Mouse (Mus musculus): ENCODE measurements around the gene Crxos.

Gene Crxos

DNA sequence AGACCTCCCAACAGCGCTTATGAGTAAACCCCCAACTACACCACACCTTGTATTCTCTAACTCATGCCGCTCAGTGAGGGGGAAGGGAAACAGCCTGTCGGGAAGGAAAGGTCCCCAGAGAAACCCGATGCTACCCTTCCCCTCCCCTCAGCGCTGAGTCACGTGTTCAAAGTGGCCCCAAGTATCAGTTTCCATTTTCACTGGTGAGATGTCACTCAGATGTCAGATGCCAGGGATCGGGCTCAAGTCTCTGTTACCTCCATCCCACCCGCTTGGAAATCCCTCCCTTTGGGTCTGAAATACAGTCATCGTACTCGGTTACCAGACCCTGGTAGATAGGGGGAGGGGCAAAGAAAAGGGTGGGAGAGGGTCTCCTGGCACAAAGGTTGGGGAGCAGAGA lies 39.4 kb downstream of the Crxos start:
- DNase-seq (ENCODE audit: low spot score in 2 of 2), result peak; percentile 34 to 47

DNA sequence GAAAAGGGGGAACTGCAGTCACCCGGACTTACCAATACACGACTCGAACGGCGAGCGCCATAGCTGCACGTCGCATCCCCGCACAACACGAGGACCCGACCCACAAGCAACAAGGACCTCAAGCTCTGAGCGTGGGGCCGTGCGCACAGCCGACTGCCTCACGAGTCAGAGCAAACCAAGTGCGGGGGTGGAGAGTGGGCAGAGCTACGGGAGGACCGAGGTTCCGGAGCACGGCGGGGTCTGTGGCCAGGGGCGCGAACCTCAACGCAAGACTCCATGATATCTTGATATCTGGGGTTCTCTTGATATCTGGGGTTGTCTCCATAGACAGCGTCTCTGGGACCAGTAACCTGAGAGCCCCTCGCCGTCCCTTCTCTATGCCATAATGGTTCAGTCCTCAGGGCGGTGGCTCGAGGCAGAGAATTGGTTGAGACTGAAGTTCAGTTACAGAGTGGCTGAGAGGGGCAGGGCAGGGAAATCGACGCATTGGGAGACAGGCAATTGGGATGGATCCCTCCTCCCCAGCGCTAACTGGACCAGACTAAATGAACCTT lies 39.9 kb downstream of the Crxos start, which contains the start of gene Selenow:
Gene Selenow (minus strand): TSS at position 183 of the 554 bp plus-strand sequence.
- DNase-seq (ENCODE audit: low spot score in 2 of 2), result peak; percentile 87 to 92

DNA sequence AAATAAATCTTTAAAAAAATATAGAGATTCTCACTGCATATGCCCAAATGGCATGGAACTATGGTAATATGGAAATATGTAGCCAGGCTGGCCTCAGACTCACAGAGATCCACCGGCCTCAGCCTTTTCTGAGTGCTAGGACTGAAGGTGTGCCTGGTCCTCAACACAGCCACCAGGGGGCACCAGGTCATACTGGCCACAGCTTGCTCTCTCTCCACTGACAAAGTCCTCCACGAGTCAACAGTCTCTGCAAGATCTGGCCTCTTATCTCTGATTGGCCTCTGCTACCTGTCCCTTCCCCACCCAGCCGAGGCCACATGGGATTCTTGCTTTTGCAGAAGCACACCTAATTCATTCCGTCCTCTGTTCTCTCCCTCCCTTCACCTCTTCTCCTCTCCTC lies 47.5 kb downstream of the Crxos start:
- DNase-seq (ENCODE audit: low spot score in 2 of 2), result peak; percentile 48 to 63

DNA sequence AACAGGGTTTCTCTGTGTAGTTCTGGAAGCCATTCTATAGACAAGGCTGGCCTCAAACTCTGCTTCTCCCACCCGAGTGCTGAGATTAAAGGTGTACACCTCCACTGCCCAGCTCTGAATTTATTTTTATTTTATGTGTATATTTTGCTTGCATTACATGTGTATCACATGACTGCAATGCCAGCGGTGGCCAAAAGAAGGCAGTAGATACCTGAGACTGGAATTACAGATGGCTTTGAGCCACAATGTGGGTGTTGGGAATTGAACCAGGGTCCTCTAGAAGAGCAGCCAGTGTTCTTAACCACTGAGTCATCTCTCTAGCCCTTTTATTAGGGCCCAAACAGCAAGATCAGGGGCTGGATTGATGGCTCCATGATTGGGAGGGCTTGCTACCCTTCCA lies 48.1 kb downstream of the Crxos start:
- no peak for DNase-seq (ENCODE audit: low spot score in 2 of 2)

DNA sequence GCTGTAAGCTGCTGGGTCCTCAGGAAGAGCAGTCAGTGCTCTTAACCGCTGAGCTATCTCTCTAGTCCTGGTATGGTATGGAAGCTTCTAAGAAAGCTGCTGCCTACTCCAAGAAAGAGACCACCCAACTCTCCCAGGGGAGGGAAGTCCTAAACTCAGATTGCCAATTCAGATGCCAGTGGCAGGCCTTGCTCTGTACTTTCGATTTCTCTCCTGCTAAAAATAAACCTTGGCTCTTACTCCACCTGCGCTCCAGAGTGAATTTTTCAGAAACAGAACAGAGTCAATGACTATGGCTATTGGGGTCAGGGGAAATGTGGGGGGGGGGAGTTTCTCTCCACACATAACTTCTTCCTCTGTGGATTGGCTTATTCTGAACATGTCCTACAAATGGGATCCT lies 49.2 kb downstream of the Crxos start:
- DNase-seq (ENCODE audit: low spot score in 2 of 2), result no peak

DNA sequence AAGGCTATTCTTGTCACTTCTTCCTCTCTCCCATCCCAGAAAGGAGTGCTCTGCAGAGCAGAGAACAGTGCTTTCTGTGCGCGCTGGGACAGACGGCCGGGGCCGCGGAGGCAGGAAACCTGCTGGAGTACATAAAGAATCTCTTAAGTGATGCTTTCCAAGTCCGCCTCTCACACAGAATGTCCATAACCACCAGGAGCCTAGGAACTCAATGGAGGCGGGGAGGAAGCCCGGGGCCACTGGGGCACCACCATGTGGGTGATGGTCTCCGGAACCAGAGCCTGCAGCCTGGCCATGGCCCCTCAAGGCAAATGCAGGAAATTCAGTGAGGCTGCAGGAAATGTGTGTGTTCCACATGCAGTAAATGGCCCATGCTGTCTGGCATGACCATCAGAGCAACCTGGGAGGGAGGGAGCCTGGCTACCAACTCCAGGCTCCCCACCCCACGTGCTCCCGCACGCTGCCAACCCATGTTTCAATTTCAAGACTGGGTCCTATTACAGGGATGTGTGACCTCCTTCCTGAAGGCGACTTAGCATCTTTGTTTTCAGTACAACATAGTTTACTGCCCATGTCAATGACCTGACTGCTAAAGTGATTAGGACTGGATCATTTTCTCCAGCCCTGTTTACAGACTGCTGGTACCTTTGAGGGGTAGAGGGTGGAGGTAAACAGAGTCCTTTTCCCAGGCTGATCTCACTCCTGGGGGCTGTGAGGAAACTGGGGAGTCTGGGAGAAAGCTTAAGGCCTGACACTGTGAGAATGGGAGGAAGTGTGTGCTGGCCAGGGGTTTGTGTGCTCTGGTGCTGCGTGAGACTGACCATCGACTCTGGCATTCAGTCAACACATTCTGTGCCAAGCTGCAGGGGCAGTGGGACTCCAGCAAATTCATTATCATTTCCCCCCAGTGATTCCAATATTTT lies 51.3 kb downstream of the Crxos start:
- no peak for DNase-seq (ENCODE audit: low spot score in 2 of 2)

DNA sequence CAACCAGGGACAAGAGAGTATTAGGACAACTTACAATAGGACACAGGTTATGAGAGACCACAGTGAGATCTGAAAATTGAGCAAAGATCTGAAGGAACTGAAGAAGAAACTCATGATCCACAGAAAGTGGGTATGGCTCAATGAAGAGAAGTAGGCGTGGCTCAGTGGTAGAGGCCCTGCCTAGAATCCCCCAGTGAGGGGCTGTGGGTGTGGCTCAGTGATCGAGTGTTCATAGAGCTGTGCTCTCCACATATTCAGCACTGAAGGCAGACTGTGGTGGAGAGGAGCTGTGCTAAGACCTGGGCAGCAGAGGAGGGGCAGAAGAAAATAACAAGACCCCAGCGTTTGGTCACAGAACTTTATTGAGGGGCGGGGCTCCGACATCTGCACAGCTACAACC lies 55.1 kb downstream of the Crxos start:
- DNase-seq (ENCODE audit: low spot score in 2 of 2), result no peak

DNA sequence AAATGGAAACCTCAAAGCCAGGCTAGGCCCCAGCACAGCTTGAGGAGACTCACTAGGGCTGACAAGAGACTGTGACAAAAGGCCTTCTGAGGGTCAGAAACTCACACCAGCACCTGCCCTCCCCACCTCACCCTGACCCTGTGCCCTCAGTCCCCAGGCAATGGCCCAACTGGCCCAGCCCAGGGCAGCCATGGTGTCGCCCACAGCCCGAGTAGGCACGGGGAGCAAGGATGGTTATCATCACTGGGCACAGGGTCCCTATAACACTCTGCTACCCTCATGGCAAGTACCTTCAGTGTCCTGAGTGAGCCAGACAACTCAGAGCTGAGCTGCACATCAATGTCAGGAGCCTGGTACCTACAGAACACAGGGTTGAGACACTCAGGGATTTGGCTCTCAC lies 56.2 kb downstream of the Crxos start:
- DNase-seq (ENCODE audit: low spot score in 2 of 2), result no peak

DNA sequence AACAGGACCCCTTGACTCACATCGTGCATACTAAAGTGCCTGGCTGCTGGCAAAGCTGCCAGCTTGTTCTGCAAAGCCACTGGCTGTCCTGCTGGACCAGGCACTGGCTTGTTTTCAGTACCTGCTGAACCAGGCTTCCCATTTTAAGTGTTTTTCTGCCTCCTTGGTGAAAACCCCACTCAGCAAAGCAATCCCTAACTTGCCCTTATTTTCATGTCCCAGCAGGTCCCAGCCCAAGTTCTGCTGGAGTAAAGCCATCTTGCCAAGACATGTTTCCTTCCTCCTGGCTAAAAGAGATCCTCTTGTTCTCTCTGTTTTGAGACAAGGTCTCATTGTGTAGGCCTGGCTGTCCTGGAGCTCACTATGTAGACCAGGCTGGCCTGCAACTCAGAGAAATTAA lies 61.9 kb downstream of the Crxos start:
- DNase-seq (ENCODE audit: low spot score in 2 of 2), result no peak

DNA sequence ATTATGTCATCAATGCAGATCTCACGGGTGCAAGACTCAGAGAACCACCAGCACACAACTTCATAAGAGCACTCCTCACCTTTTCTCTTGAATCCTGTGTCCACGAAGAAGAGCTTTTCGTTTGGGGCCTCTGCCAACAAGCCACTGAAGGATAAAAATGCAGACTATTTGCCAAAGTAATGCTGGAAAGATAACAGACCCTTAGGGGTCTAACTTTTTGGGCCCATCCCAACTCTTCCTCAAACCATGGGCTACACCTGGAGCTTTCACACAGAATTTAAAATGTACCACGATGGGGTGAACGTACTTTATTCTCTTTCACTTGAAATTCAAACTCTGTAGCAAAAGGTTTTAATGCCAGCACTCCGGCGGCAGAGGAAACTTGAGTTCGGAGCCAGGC lies 62.8 kb downstream of the Crxos start:
- DNase-seq (ENCODE audit: low spot score in 2 of 2), result no peak

DNA sequence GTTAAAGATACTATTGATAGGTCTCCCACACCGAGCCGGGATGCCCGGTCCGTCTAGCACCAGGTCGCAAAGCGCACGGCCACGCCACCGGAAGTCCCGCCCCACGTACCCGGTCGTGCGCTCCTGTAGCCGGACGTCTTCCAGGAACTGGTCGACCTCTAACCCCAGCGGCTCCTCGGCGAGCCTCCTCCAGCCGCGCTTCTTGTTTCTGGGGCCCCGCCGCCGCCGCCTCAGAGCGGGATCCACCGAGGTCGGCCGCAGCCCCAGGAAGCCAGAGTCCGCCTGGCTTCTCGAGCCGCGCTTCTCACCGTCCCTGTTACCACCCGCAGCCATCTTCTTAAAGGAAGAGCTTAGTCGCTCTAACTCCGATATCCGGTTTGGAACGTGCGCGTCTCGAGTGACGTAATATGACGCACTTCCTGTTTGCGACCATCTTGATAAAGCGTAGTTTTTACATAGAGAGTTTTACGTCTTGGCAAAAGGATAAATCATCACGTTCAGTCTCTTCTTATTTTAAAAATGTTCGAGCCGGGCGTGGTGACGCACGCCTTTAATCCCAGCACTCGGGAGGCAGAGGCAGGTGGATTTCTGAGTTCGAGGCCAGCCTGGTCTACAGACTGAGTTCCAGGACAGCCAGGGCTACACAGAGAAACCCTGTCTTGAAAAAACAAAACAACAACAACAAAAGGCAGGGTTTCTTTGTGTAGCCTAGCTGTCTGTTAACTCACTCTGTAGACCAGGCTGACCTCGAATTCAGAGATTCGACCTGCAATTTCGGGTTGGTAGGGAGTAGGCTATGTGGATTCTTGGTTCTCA lies 63.5 kb downstream of the Crxos start, which contains the start of gene Nop53:
Gene Nop53 (minus strand): TSS at position 354 of the 816 bp plus-strand sequence.
- DNase-seq (ENCODE audit: low spot score in 2 of 2), result peak; percentile 93 to 95

DNA sequence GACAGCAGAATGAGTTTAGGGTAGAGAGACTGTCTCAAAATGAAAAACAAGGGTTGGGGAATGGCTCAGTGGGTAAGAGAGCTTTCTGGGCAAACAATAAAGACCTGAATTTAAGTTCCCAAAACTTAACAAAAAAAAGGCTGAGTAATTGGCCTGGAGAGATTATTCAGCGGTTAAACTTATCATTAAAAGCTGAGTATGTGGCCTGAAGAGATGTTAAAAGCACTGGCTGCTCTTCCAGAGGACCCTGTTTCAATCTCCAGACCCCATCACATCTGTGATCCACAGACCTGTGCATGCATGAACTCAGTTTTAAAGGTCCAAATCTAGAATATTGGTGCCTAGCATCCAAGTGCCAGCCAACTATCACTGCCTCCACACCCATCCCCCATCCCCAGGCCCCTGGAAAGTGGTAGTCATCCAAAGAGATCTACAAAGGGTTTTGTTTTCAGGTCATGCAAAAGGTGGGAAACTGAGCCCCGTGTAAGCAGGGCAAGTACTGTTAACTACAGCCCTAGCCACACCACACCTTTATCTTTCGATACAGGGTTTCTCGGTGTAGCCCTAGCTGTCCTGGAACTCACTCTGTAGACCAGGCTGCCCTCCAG lies 65.3 kb downstream of the Crxos start:
- DNase-seq (ENCODE audit: low spot score in 2 of 2), result no peak

DNA sequence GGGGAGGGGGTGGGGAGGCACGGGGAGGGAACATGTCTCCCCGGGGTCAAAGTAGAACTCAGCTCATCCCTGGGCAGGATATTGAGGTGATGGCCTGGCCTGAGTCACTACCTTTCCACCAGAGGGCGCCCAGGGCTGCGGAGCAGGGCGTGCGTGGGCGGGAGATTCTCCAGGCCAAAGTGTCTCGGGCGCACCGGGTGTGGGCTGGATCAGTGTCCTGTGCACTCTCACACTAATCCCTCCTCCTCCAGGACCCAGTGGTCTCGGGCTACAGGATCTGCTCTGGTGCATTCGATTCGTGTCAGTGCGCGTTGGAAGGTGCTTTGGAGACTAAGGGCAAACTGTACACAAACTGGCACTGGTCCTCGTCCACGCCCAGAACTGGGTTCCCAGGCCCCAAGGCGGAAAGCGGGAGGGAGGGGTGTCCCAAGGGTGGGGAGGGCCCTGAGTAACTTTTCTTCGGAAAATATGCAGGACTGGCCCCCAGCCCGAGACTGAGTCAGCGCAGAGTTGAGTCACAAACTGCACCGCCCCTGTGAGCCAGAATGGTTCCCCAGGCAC lies 66.0 kb downstream of the Crxos start:
- DNase-seq (ENCODE audit: low spot score in 2 of 2), result peak; percentile 76 to 84

DNA sequence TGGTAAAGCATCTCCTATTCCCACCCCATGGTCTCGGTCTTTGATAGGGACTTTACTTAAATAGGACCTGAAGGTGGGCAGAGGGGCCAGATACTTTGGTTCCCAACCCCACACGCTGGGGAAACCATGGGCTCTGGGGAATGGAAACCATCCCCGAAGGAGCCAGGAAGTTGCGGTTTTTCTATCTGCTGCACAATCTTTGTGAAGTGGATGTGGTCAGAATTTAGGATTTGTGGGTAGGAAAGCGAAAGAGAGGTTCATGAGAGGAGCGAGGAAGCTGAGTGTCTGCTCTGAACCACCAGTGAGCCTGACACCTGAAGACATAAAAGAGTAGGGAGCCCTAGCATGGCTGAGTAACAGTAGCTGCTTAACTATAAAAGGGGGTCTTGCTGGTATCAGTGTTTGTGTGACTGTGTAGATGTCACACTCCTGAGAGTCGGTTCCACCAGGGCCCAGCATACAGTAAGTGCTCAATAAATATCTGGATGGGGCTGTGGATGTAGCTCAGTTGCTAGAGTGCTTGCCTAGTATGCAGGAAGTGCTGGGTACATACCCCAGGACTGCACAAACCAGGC lies 66.9 kb downstream of the Crxos start:
- peak in 1 of 2 experiments; percentile 14 for DNase-seq (ENCODE audit: low spot score in 2 of 2)

DNA sequence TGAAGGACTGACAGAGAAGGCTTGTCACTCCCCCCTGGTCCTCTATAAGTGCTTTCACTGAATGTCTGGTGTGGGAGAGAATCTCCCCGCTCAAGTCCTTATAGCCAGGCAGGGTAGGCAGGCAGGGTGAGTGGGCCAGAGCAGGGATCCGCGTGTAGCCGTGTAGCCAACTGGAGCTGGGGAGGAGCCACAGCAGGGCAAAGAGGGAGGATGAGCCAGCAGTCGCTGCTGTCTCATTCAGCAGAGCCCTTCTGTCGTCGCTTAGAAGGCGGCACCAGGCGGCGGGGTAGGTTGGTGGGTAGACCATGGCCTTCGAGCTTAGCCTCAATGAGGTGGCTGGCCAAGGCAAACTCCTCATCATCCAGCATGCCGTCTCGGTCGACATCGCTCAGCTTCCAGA lies 67.6 kb downstream of the Crxos start:
- DNase-seq (ENCODE audit: low spot score in 2 of 2), result no peak

DNA sequence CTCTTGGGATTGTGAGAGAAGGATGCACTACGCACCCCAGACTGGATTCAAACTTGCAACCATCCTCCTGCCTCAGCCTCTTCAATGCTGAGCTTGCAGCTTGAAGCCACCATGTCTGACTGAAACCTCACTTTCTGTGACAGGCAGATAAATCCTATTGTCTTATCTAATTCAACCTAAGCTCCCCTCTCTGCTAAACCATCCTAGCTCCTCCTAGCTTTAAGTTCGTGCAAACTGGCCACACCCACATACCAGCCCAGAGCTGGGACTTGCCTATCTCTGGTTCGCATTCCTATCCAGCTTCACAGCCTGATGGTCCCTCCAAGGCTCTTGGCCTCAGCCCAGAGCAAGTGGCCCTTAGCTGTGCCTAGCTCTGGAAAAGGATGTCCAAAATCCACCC lies 70.0 kb downstream of the Crxos start:
- DNase-seq (ENCODE audit: low spot score in 2 of 2), result no peak

Data from natural killer cell, adult 2 months (primary cell).